Mouse (Mus musculus) ES-E14 (cell line): Measurements from ENCODE around the gene Sult1b1. TPM values are rescaled to one million over a fixed set of nuclear protein-coding genes. Genes with fewer than 3 reads are reported as not detected.
"Not testable (repeated sequence)": the region's sequence is repeated elsewhere in the genome, so short reads cannot be mapped to it uniquely, and the experiment has no call there.

Experiments
- DNase-seq: peaks from one replicate; pipeline ENCODE4 v3.0.0-alpha.2; 2013; ENCODE audit warnings: low read depth, low spot score
- H3K27ac ChIP-seq: 2 replicates; pipeline ENCODE4 v1.5.1; 2012; ENCODE audit warnings: low read depth, mild to moderate bottlenecking, low read length, moderate library complexity, mixed read lengths; ENCODE audit not compliant: poor library complexity, insufficient read depth, severe bottlenecking
- H3K36me3 ChIP-seq: 2 replicates; pipeline ENCODE4 v1.6.1; 2012; ENCODE audit warnings: mild to moderate bottlenecking, low read length, moderate library complexity, mixed read lengths; ENCODE audit not compliant: control insufficient read depth, poor library complexity, insufficient read depth, severe bottlenecking
- H3K4me1 ChIP-seq, 2 experiments: fragments of 150-350 bp in 1 of 2; sonication (generic) in 1 of 2; 2 replicates each; pipeline ENCODE4 v1.6.1; 2012; ENCODE audit warnings: low read length in 2 of 2, mild to moderate bottlenecking in 1 of 2, mixed read lengths in 1 of 2; ENCODE audit not compliant: control insufficient read depth in 2 of 2, insufficient read depth in 2 of 2, poor library complexity in 1 of 2
- H3K4me3 ChIP-seq, 2 experiments: fragments of 150-350 bp in 1 of 2; sonication (generic) in 1 of 2; 2 replicates each; pipeline ENCODE4 v1.5.1; 2012; ENCODE audit warnings: low read length in 2 of 2, low read depth in 1 of 2, mild to moderate bottlenecking in 1 of 2, mixed read lengths in 1 of 2; ENCODE audit not compliant: insufficient read depth in 1 of 2, poor library complexity in 1 of 2, severe bottlenecking in 1 of 2
- H3K9ac ChIP-seq: 2 replicates; pipeline ENCODE4 v1.6.1; 2012; ENCODE audit warnings: low read depth, mild to moderate bottlenecking, low read length, mixed read lengths; ENCODE audit not compliant: poor library complexity, insufficient read depth, severe bottlenecking
- H3K9me3 ChIP-seq: fragments of 150-350 bp; sonication (generic); 2 replicates; pipeline ENCODE4 v1.6.1; 2012; ENCODE audit warnings: low read depth, mild to moderate bottlenecking, low read length; ENCODE audit not compliant: control insufficient read depth, insufficient read depth
- CHD2 ChIP-seq: IDR thresholded peaks from 2 replicates; pipeline ENCODE4 v1.6.1; 2014; ENCODE audit warnings: mild to moderate bottlenecking, low read depth, low read length, inconsistent platforms
- HCFC1 ChIP-seq: IDR thresholded peaks from 2 replicates; pipeline ENCODE4 v1.6.1; 2012; ENCODE audit warnings: low read length, inconsistent platforms, borderline replicate concordance; ENCODE audit not compliant: insufficient read depth
- MAFK ChIP-seq: IDR thresholded peaks from 2 replicates; pipeline ENCODE4 v1.6.1; 2014; ENCODE audit warnings: mild to moderate bottlenecking, low read depth, low read length, inconsistent platforms; ENCODE audit not compliant: insufficient read depth
- ZC3H11A ChIP-seq: IDR thresholded peaks from 2 replicates; pipeline ENCODE4 v1.6.1; 2012; ENCODE audit warnings: low read depth, mild to moderate bottlenecking, inconsistent platforms, low read length, borderline replicate concordance
- ZNF384 ChIP-seq: IDR thresholded peaks from 2 replicates; pipeline ENCODE4 v1.6.1; 2012; ENCODE audit warnings: low read depth, low read length, inconsistent platforms
- in situ Hi-C, 2 experiments: fragments of 600-800 bp; cut with MboI; formaldehyde crosslinking; loops; one replicate each; pipeline ENCODE4 v1.15.1; 2025; ENCODE audit warnings: low sequenced_read_pairs in 2 of 2, inconsistent platforms in 1 of 2; ENCODE audit not compliant: unreplicated experiment in 2 of 2
- total RNA-seq: library from RNA; depleted of rRNA; stranded (reverse); fragments of 300-350 nt; gene quantifications from 2 replicates; pipeline ENCODE4 v1.2.3, GENCODE M21; 2012

Gene Sult1b1
- total RNA-seq, 1 experiment, result not detected

DNA sequence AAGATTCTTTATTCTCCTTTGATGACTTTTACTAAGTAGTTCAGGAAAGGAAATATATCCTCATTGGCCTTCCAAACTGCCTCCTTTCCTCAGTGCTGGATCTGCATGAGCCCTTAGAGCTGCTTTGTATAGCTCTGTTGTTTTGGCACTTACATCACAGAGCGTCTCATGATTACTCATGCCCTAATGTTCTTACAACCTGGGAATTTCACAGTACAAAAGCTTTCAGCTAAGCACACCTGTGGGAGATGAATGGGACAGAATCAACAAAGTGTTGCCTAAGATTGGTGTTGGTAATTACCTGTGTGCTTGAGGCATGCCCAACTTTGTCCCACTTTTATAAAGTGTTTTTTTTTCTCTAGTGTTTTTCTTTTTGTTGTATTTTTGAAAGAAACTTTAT, 35.3 kb downstream of the Sult1b1 start:
- DNase-seq, result no peak
- no peak for TF ChIP-seq ZC3H11A
- no peak for TF ChIP-seq MAFK
- no peak for TF ChIP-seq ZNF384
- no peak for TF ChIP-seq CHD2
- no peak for TF ChIP-seq HCFC1

DNA sequence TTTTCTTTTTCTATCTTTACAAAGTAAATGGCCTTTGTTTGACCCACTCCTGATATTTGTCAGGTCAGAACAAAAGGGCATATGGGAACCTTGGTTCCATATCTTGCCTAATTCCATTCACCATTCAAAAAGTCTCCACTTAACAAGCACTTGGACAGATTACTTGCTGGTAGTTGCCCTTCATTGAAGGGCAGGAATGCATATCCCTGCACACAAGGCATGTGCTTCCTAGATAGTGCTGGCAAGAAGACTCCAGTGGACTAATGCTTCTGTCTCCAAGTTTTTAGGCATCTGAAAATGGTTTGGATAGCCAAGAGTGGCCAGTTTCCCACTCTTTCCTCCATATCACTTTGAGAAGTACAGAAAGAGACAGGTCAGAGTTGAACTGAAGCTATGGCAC, 38.7 kb downstream of the Sult1b1 start:
- no peak for DNase-seq
- in situ Hi-C loops, result no loop called here
- Histone ChIP-seq H3K4me1 (no peaks in the 10 kb centered on the region), H3K9ac (no peak overlapping the region), H3K9me3 (no peaks in the 10 kb centered on the region), H3K36me3 (no peaks in the 10 kb centered on the region), H3K4me3 (no peak overlapping the region), H3K27ac (no peak overlapping the region)
- TF ChIP-seq CHD2, result no peak
- no peak for TF ChIP-seq ZC3H11A
- no peak for TF ChIP-seq HCFC1
- TF ChIP-seq ZNF384, result no peak
- TF ChIP-seq MAFK, result no peak

More for the DNA sequence above, 35.3 kb downstream of the Sult1b1 start:
- Histone ChIP-seq H3K9me3 (no peaks in the 10 kb centered on the region), H3K9ac (no peak overlapping the region), H3K36me3 (no peaks in the 10 kb centered on the region), H3K27ac (no peak overlapping the region), H3K4me1 (no peaks in the 10 kb centered on the region), H3K4me3 (no peak overlapping the region)
- in situ Hi-C loops, result no loop called here

DNA sequence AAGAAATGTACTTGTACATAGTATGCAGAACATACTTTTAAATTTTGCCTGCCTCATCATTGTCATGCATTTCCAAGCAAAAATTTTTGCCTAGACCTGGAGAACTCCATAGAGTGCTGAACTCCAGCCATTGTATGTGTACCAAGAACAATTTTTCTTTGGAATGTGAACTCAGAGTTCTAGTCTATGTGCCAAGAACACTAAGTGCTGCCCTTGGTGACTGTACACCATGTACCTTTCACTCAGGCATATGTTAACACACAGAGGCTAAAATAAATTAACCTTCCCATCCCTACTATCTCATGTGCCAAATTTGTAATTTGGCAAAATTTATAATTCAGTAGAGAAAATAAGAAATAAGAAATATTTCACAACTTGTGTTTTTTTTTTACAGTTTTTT, 39.1 kb downstream of the Sult1b1 start:
- TF ChIP-seq CHD2 (no peak), MAFK (no peak), ZNF384 (no peak), ZC3H11A (no peak), HCFC1 (no peak)
- Histone ChIP-seq H3K27ac (no peak overlapping the region), H3K4me1 (no peaks in the 10 kb centered on the region), H3K9me3 (no peaks in the 10 kb centered on the region), H3K9ac (no peak overlapping the region), H3K4me3 (no peak overlapping the region), H3K36me3 (no peaks in the 10 kb centered on the region)
- no peak for DNase-seq
- in situ Hi-C loops, result no loop called here

DNA sequence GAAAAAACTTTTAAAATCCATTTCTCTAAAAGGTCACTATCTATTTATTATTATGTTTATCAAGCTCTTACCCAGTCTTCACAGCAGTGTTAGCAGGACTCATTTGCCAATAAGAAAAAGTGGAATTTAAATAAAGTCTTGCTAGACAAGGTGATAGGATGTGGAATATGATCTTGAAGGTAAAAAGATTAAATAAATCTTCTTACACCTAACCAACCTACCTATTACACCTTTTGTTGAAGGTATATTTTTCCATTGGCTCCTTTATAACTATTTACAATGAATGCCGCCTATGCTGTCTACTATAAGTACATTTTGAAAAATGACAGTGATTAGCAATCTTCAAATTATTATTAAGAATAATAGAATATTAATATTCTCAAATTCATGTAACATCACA, 47.2 kb downstream of the Sult1b1 start, which contains the start of gene Ugt2a1:
Gene Ugt2a1 (minus strand): TSS at position 101 of the 400 bp plus-strand sequence.
- Histone ChIP-seq H3K4me1 (no peaks in the 10 kb centered on the region), H3K9me3 (no peaks in the 10 kb centered on the region), H3K27ac (no peak within 1 kb of the TSS), H3K9ac (no peak within 1 kb of the TSS), H3K4me3 (no peak within 1 kb of the TSS), H3K36me3 (no peaks in the 10 kb centered on the region)
- in situ Hi-C loops, result no loop called here
- no peak for TF ChIP-seq ZC3H11A
- TF ChIP-seq ZNF384, result no peak
- TF ChIP-seq MAFK, result no peak
- TF ChIP-seq CHD2, result no peak
- TF ChIP-seq HCFC1, result no peak
- no peak for DNase-seq

DNA sequence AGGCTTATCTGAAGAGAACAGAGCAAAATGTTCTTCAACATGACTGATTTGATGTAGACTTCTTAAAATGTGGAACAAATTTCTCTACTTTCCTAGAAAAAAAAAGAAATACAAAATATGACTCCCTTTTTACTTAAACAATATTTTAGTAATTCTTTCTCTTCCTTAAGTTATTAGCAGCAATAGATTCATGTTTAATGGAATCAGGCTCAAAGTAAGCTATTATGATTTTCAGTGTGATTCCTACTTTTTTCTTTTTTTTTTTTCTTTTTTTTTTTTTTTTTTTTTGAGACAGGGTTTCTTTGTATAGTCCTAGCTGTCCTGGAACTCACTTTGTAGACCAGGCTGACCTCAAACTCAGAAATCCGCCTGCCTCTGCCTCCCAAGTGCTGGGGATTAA, 51.3 kb downstream of the Sult1b1 start, which contains the start of gene Gm43638:
Gene Gm43638 (minus strand): TSS at position 101 of the 400 bp plus-strand sequence.
- H3K4me3 ChIP-seq, H3K36me3 ChIP-seq, H3K27ac ChIP-seq, H3K9me3 ChIP-seq, H3K4me1 ChIP-seq, H3K9ac ChIP-seq, DNase-seq, in situ Hi-C loops: not testable (repeated sequence)
